Mouse (Mus musculus): Measurements from ENCODE around the gene Chst1. TPM values are rescaled to one million over a fixed set of nuclear protein-coding genes. Genes with fewer than 3 reads are reported as not detected.

Chst1 gene
- 4.1 and 4.5 TPM in 2 replicates for polyA plus RNA-seq (2015; fragmentation: Nextera tagmentation; extraction: Ambion mirVana)

- H3K4me1 ChIP-seq (replicated peaks): 0 out of 2 replicates have a peak, but pooled peaks cover 5% of the 10 kb centered on the region
- peak; percentile 79 for ATAC-seq
- H3K9me3 ChIP-seq: no peaks in the 10 kb centered on the region
- H3K27ac ChIP-seq: peak within 1 kb of the TSS; percentile 27; the same call in 1 of the 2 replicates
- peak within 1 kb of the TSS; percentile 97 for H3K4me2 ChIP-seq (replicated peaks)
- 1% methylated on average over 60 of the region's 82 CpGs for WGBS
- H3K9ac ChIP-seq: peak within 1 kb of the TSS; percentile 60
- H3K4me3 ChIP-seq (replicated peaks): peak within 1 kb of the TSS; percentile 61
- H3K36me3 ChIP-seq: no peaks in the 10 kb centered on the region
- H3K27me3 ChIP-seq (replicated peaks): peaks cover 51% of the 10 kb centered on the region
Observed at GRCm38 (mm10) chr2:92599487-92600347, at the start of gene Chst1. Gene Chst1, plus strand, starts transcription at chr2:92599707.

GRCm38 (mm10) chr2:92550051-92550450 is 49.5 kb upstream of the Chst1 start:
- Histone ChIP-seq H3K27me3 (replicated peaks) (no peaks in the 10 kb centered on the region), H3K27ac (no peak overlapping the region), H3K9me3 (no peaks in the 10 kb centered on the region), H3K9ac (no peak overlapping the region), H3K4me3 (replicated peaks) (no peak overlapping the region), H3K36me3 (no peaks in the 10 kb centered on the region), H3K4me1 (replicated peaks) (no peaks in the 10 kb centered on the region), H3K4me2 (replicated peaks) (no peak overlapping the region)
- ATAC-seq: no peak
- WGBS: 67% methylated on average over 2 of the region's 2 CpGs

- no peak for ATAC-seq
- Histone ChIP-seq H3K9ac (no peak overlapping the region), H3K27ac (no peak overlapping the region), H3K36me3 (no peaks in the 10 kb centered on the region), H3K4me1 (replicated peaks) (no peaks in the 10 kb centered on the region), H3K27me3 (replicated peaks) (no peaks in the 10 kb centered on the region), H3K9me3 (no peaks in the 10 kb centered on the region), H3K4me3 (replicated peaks) (no peak overlapping the region), H3K4me2 (replicated peaks) (no peak overlapping the region)
Observed at GRCm38 (mm10) chr2:92554536-92554935, 45.0 kb upstream of the Chst1 start.

GRCm38 (mm10) chr2:92562930-92563329 is 36.6 kb upstream of the Chst1 start:
- no peak overlapping the region for H3K4me3 ChIP-seq (replicated peaks)
- H3K9ac ChIP-seq: no peak overlapping the region
- H3K36me3 ChIP-seq: no peaks in the 10 kb centered on the region
- no peaks in the 10 kb centered on the region for H3K27me3 ChIP-seq (replicated peaks)
- ATAC-seq: no peak
- no peaks in the 10 kb centered on the region for H3K4me1 ChIP-seq (replicated peaks)
- H3K4me2 ChIP-seq (replicated peaks): no peak overlapping the region
- no peak overlapping the region for H3K27ac ChIP-seq
- no peaks in the 10 kb centered on the region for H3K9me3 ChIP-seq
- 68% methylated on average over 4 of the region's 4 CpGs for WGBS

- Histone ChIP-seq H3K4me3 (replicated peaks) (no peak overlapping the region), H3K27ac (no peak overlapping the region), H3K36me3 (no peaks in the 10 kb centered on the region), H3K4me1 (replicated peaks) (no peaks in the 10 kb centered on the region), H3K9ac (no peak overlapping the region), H3K4me2 (replicated peaks) (no peak overlapping the region), H3K9me3 (no peaks in the 10 kb centered on the region), H3K27me3 (replicated peaks) (no peaks in the 10 kb centered on the region)
- WGBS: 74% methylated on average over 6 of the region's 6 CpGs
- no peak for ATAC-seq
Observed at GRCm38 (mm10) chr2:92570623-92571022, 28.9 kb upstream of the Chst1 start.

- Histone ChIP-seq H3K9me3 (no peaks in the 10 kb centered on the region), H3K4me2 (replicated peaks) (no peak overlapping the region), H3K4me3 (replicated peaks) (no peak overlapping the region), H3K27ac (no peak overlapping the region), H3K4me1 (replicated peaks) (no peaks in the 10 kb centered on the region), H3K36me3 (no peaks in the 10 kb centered on the region), H3K9ac (no peak overlapping the region), H3K27me3 (replicated peaks) (no peaks in the 10 kb centered on the region)
- ATAC-seq: no peak
- WGBS: 74% methylated on average over 9 of the region's 9 CpGs
Observed at GRCm38 (mm10) chr2:92577824-92578223, 21.7 kb upstream of the Chst1 start.

- Histone ChIP-seq H3K4me3 (replicated peaks) (no peak overlapping the region), H3K4me1 (replicated peaks) (no peaks in the 10 kb centered on the region), H3K4me2 (replicated peaks) (no peak overlapping the region), H3K9ac (no peak overlapping the region), H3K9me3 (no peaks in the 10 kb centered on the region), H3K36me3 (no peaks in the 10 kb centered on the region), H3K27me3 (replicated peaks) (no peaks in the 10 kb centered on the region), H3K27ac (no peak overlapping the region)
- 70% methylated on average over 7 of the region's 7 CpGs for WGBS
- peak; percentile 53; the same call in 1 of the 2 replicates for ATAC-seq
Observed at GRCm38 (mm10) chr2:92581302-92581701, 18.2 kb upstream of the Chst1 start.

- peak; percentile 75 for ATAC-seq
Observed at GRCm38 (mm10) chr2:92582596-92582995, 16.9 kb upstream of the Chst1 start.

GRCm38 (mm10) chr2:92587806-92588205 is 11.7 kb upstream of the Chst1 start:
- Histone ChIP-seq H3K9ac (no peak overlapping the region), H3K4me2 (replicated peaks) (no peak overlapping the region), H3K27me3 (replicated peaks) (no peaks in the 10 kb centered on the region), H3K27ac (no peak overlapping the region), H3K9me3 (no peaks in the 10 kb centered on the region), H3K4me1 (replicated peaks) (no peaks in the 10 kb centered on the region), H3K4me3 (replicated peaks) (no peak overlapping the region), H3K36me3 (no peaks in the 10 kb centered on the region)
- WGBS: 83% methylated on average over 2 of the region's 2 CpGs
- ATAC-seq: no peak

More at GRCm38 (mm10) chr2:92582596-92582995, 16.9 kb upstream of the Chst1 start:
- no peak overlapping the region for H3K9ac ChIP-seq
- no peak overlapping the region for H3K27ac ChIP-seq
- no peaks in the 10 kb centered on the region for H3K36me3 ChIP-seq
- no peak overlapping the region for H3K4me3 ChIP-seq (replicated peaks)
- no peak overlapping the region for H3K4me2 ChIP-seq (replicated peaks)
- WGBS: 63% methylated on average over 5 of the region's 5 CpGs
- no peaks in the 10 kb centered on the region for H3K9me3 ChIP-seq
- no peaks in the 10 kb centered on the region for H3K4me1 ChIP-seq (replicated peaks)
- no peaks in the 10 kb centered on the region for H3K27me3 ChIP-seq (replicated peaks)

GRCm38 (mm10) chr2:92594929-92595730 is 4.4 kb upstream of the Chst1 start:
- H3K4me1 ChIP-seq (replicated peaks): 0 out of 2 replicates have a peak, but pooled peaks cover 2% of the 10 kb centered on the region
- H3K27me3 ChIP-seq (replicated peaks): peaks cover 19% of the 10 kb centered on the region
- H3K4me2 ChIP-seq (replicated peaks): no peak overlapping the region
- ATAC-seq: no peak
- H3K36me3 ChIP-seq: no peaks in the 10 kb centered on the region
- H3K9ac ChIP-seq: no peak overlapping the region
- WGBS: 65% methylated on average over 11 of the region's 11 CpGs
- no peaks in the 10 kb centered on the region for H3K9me3 ChIP-seq
- H3K27ac ChIP-seq: no peak overlapping the region
- no peak overlapping the region for H3K4me3 ChIP-seq (replicated peaks)

- 0 out of 2 replicates have a peak, but pooled peaks cover 5% of the 10 kb centered on the region for H3K4me1 ChIP-seq (replicated peaks)
- H3K27me3 ChIP-seq (replicated peaks): peaks cover 41% of the 10 kb centered on the region
- H3K9ac ChIP-seq: no peak overlapping the region
- H3K4me3 ChIP-seq (replicated peaks): no peak overlapping the region
- no peak overlapping the region for H3K27ac ChIP-seq
- no peaks in the 10 kb centered on the region for H3K36me3 ChIP-seq
- no peaks in the 10 kb centered on the region for H3K9me3 ChIP-seq
- no peak overlapping the region for H3K4me2 ChIP-seq (replicated peaks)
- 17% methylated on average over 7 of the region's 7 CpGs for WGBS
- ATAC-seq: no peak
Observed at GRCm38 (mm10) chr2:92597291-92597690, 2.2 kb upstream of the Chst1 start.

GRCm38 (mm10) chr2:92598941-92599486 is 493 bp upstream of the Chst1 start:
- H3K4me1 ChIP-seq (replicated peaks): 0 out of 2 replicates have a peak, but pooled peaks cover 5% of the 10 kb centered on the region
- no peaks in the 10 kb centered on the region for H3K9me3 ChIP-seq
- H3K9ac ChIP-seq: no peak overlapping the region; the same call in 1 of the 2 replicates
- peaks cover 51% of the 10 kb centered on the region for H3K27me3 ChIP-seq (replicated peaks)
- H3K27ac ChIP-seq: no peak overlapping the region
- WGBS: 32% methylated on average over 9 of the region's 11 CpGs
- peak overlapping the region; percentile 97 for H3K4me2 ChIP-seq (replicated peaks)
- no peaks in the 10 kb centered on the region for H3K36me3 ChIP-seq
- peak overlapping the region; percentile 61 for H3K4me3 ChIP-seq (replicated peaks)
- peak; percentile 37 for ATAC-seq

All from intestine, embryonic 15.5 days (tissue).